Mouse (Mus musculus) heart, embryonic 12.5 days (tissue): ENCODE data around the gene Rapgef3. TPM values are rescaled to one million over a fixed set of nuclear protein-coding genes. Genes with fewer than 3 reads are reported as not detected.
A peak's percentile ranks its signal among the peaks of the same experiment; 100 is the strongest.

Source experiments
- ATAC-seq: fragments of 200-750 bp; cut with Nextera tagmentation; 2 replicates; pipeline ENCODE4 v1.8.0; 2017; ENCODE audit warnings: moderate TSS enrichment, moderate library complexity; ENCODE audit not compliant: insufficient number of reproducible peaks, low FRiP score
- H3K27ac ChIP-seq: fragments of 300-500 bp; sonication (generic); 2 replicates; pipeline ENCODE4 v1.5.1; 2016; ENCODE audit warnings: mild to moderate bottlenecking, moderate library complexity; ENCODE audit not compliant: poor library complexity, severe bottlenecking
- H3K27me3 ChIP-seq: fragments of 300-500 bp; sonication (generic); replicated peaks from 2 replicates; pipeline ENCODE4 v1.6.1; 2016; ENCODE audit warnings: mild to moderate bottlenecking, moderate library complexity
- H3K36me3 ChIP-seq: fragments of 300-500 bp; sonication (generic); 2 replicates; pipeline ENCODE4 v1.6.1; 2016; ENCODE audit warnings: mild to moderate bottlenecking, moderate library complexity
- H3K4me1 ChIP-seq: fragments of 300-500 bp; sonication (generic); replicated peaks from 2 replicates; pipeline ENCODE4 v1.6.1; 2016; ENCODE audit warnings: mild to moderate bottlenecking
- H3K4me2 ChIP-seq: fragments of 300-500 bp; sonication (generic); 2 replicates; pipeline ENCODE4 v1.6.1; 2016; ENCODE audit warnings: mild to moderate bottlenecking, moderate library complexity
- H3K4me3 ChIP-seq: fragments of 300-500 bp; sonication (generic); 2 replicates; pipeline ENCODE4 v1.5.1; 2016; ENCODE audit warnings: mild to moderate bottlenecking
- H3K9ac ChIP-seq: fragments of 300-500 bp; sonication (generic); 2 replicates; pipeline ENCODE4 v1.6.1; 2016; ENCODE audit warnings: mild to moderate bottlenecking, moderate library complexity
- H3K9me3 ChIP-seq: fragments of 300-500 bp; sonication (generic); replicated peaks from 2 replicates; pipeline ENCODE4 v1.6.1; 2016; ENCODE audit warnings: mild to moderate bottlenecking, moderate library complexity
- WGBS: fragments of 180-500 bp; shearing (Covaris S2); methylation state at CpG from one replicate; pipeline ENCODE4 v1.1.7; 2016; 5-methylcytosine and 5-hydroxymethylcytosine counted together
- polyA plus RNA-seq: library from polyadenylated mRNA; unstranded; fragments of >200 nt; fragmentation: Nextera tagmentation; extraction: Ambion mirVana; gene quantifications from 2 replicates; pipeline ENCODE4 v1.2.1, GENCODE M21; 2016

Gene Rapgef3
- polyA plus RNA-seq, 1 experiment from 2014 or later = 22.9 TPM

GRCm38 (mm10) chr15:97793386-97794153 lies 25.8 kb upstream of the Rapgef3 start:
- peaks cover 84% of the 10 kb centered on the region for H3K36me3 ChIP-seq
- WGBS = 89% methylated on average over 18 of the region's 18 CpGs
- no peak overlapping the region for H3K27ac ChIP-seq
- H3K27me3 ChIP-seq = no peaks in the 10 kb centered on the region
- H3K4me1 ChIP-seq = peaks cover 9% of the 10 kb centered on the region
- ATAC-seq = no peak
- no peak overlapping the region for H3K4me2 ChIP-seq
- H3K9ac ChIP-seq = no peak overlapping the region
- H3K4me3 ChIP-seq = no peak overlapping the region
- H3K9me3 ChIP-seq = 0 out of 2 replicates have a peak, but pooled peaks cover 3% of the 10 kb centered on the region

DNA sequence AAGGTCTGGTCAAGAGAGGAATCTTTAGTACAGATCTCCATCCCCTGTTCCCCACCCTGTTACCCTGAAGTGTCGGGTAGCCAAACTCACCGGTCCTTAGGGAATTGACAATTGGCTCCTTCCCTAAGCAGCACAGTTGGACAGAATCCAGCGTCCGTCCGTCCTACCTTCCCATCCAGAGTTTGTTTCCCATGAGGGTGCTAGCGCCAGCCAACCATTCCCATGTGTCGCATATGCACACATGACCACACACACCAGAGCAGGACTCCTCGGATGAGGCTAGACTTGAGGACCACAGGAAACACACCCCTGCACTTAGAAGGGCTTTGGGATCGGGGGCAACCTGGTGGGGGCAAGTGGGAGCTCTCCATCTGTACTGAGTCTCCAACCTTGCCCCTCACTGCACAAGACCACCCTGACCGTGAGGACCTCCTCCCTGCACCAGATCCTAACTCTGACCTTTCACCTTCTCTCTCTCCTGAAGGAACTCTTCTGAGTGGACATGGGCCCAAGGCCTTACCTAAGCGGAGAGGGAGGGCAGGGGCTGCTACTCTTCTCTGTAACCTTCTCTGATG lies 23.4 kb upstream of the Rapgef3 start:
- WGBS = 87% methylated on average over 11 of the region's 11 CpGs
- Histone ChIP-seq H3K4me3 (no peak overlapping the region), H3K27me3 (no peaks in the 10 kb centered on the region), H3K9ac (no peak overlapping the region), H3K4me2 (no peak overlapping the region), H3K9me3 (0 out of 2 replicates have a peak, but pooled peaks cover 3% of the 10 kb centered on the region), H3K36me3 (peaks cover 65% of the 10 kb centered on the region), H3K27ac (no peak overlapping the region), H3K4me1 (peaks cover under 1% of the 10 kb centered on the region; the same call in 1 of the 2 replicates)
- no peak for ATAC-seq

GRCm38 (mm10) chr15:97789761-97790505 lies 22.2 kb upstream of the Rapgef3 start:
- Histone ChIP-seq H3K9ac (no peak overlapping the region), H3K4me2 (no peak overlapping the region), H3K4me1 (peaks cover 9% of the 10 kb centered on the region), H3K27ac (no peak overlapping the region), H3K36me3 (peaks cover 52% of the 10 kb centered on the region), H3K9me3 (0 out of 2 replicates have a peak, but pooled peaks cover 3% of the 10 kb centered on the region), H3K27me3 (no peaks in the 10 kb centered on the region), H3K4me3 (no peak overlapping the region)
- 55% methylated on average over 20 of the region's 20 CpGs for WGBS
- no peak for ATAC-seq

DNA sequence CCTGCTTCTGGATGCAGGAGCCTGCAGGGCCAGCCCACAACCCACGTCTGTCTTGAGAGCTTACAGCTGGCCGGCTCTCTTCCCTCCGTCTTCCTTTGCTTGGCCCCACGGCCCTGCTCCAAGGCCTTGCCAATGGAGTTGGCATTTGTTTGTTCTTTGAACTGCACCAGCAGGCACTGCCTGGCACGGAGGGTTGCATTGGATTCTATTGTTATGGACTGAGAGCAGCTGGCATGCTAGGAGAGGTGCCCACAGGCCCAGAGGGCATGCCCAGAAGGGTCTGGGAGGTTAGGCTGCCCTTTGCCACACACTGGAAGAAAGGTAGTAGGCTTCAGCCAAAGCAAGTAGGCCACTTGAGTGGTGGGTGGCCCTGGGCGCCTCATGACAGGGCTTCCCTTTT lies 21.0 kb upstream of the Rapgef3 start:
- WGBS = 60% methylated on average over 6 of the region's 6 CpGs
- ATAC-seq = no peak
- no peak overlapping the region for H3K27ac ChIP-seq

GRCm38 (mm10) chr15:97787799-97788667 lies 20.3 kb upstream of the Rapgef3 start:
- Histone ChIP-seq H3K4me1 (peaks cover 14% of the 10 kb centered on the region), H3K4me2 (peak overlapping the region; percentile 37; the same call in 1 of the 2 replicates), H3K36me3 (peaks cover 33% of the 10 kb centered on the region), H3K9ac (0 out of 2 replicates have a peak overlapping the region, but pooled peaks have one; percentile 5), H3K4me3 (0 out of 2 replicates have a peak overlapping the region, but pooled peaks have one; percentile 5), H3K27me3 (no peaks in the 10 kb centered on the region), H3K27ac (no peak overlapping the region), H3K9me3 (no peaks in the 10 kb centered on the region)
- no peak for ATAC-seq
- WGBS = 68% methylated on average over 19 of the region's 19 CpGs

More for the DNA sequence above, 21.0 kb upstream of the Rapgef3 start:
- H3K4me2 ChIP-seq = no peak overlapping the region
- no peaks in the 10 kb centered on the region for H3K27me3 ChIP-seq
- H3K9ac ChIP-seq = 0 out of 2 replicates have a peak overlapping the region, but pooled peaks have one; percentile 5
- peaks cover 41% of the 10 kb centered on the region for H3K36me3 ChIP-seq
- peaks cover 12% of the 10 kb centered on the region for H3K4me1 ChIP-seq
- no peak overlapping the region for H3K4me3 ChIP-seq
- no peaks in the 10 kb centered on the region for H3K9me3 ChIP-seq

GRCm38 (mm10) chr15:97787148-97787798 lies 19.5 kb upstream of the Rapgef3 start:
- Histone ChIP-seq H3K4me3 (0 out of 2 replicates have a peak overlapping the region, but pooled peaks have one; percentile 5), H3K4me2 (peak overlapping the region; percentile 37)
- 78% methylated on average over 7 of the region's 7 CpGs for WGBS

GRCm38 (mm10) chr15:97786412-97787112 lies 18.8 kb upstream of the Rapgef3 start:
- H3K9ac ChIP-seq = no peak overlapping the region
- peak; percentile 46 for ATAC-seq
- WGBS = 63% methylated on average over 10 of the region's 10 CpGs
- H3K4me3 ChIP-seq = no peak overlapping the region
- H3K27me3 ChIP-seq = no peaks in the 10 kb centered on the region
- H3K4me2 ChIP-seq = 0 out of 2 replicates have a peak overlapping the region, but pooled peaks have one; percentile 93
- H3K36me3 ChIP-seq = peaks cover 21% of the 10 kb centered on the region
- H3K9me3 ChIP-seq = no peaks in the 10 kb centered on the region
- peak overlapping the region; percentile 14; the same call in 1 of the 2 replicates for H3K27ac ChIP-seq
- peaks cover 27% of the 10 kb centered on the region for H3K4me1 ChIP-seq

More at GRCm38 (mm10) chr15:97787148-97787798, 19.5 kb upstream of the Rapgef3 start:
- no peak for ATAC-seq
- Histone ChIP-seq H3K27ac (peak overlapping the region; percentile 29; the same call in 1 of the 2 replicates), H3K9ac (peak overlapping the region; percentile 33; the same call in 1 of the 2 replicates), H3K36me3 (peaks cover 28% of the 10 kb centered on the region), H3K4me1 (peaks cover 21% of the 10 kb centered on the region), H3K9me3 (no peaks in the 10 kb centered on the region), H3K27me3 (no peaks in the 10 kb centered on the region)

- WGBS = 70% methylated on average over 9 of the region's 9 CpGs
- peak overlapping the region; percentile 14; the same call in 1 of the 2 replicates for H3K27ac ChIP-seq
- ATAC-seq = peak; percentile 50
- no peak overlapping the region for H3K4me3 ChIP-seq
- no peaks in the 10 kb centered on the region for H3K27me3 ChIP-seq
- 0 out of 2 replicates have a peak overlapping the region, but pooled peaks have one; percentile 93 for H3K4me2 ChIP-seq
- no peak overlapping the region for H3K9ac ChIP-seq
- H3K36me3 ChIP-seq = peaks cover 14% of the 10 kb centered on the region
- peaks cover 30% of the 10 kb centered on the region for H3K4me1 ChIP-seq
- H3K9me3 ChIP-seq = no peaks in the 10 kb centered on the region
These were observed 18.1 kb upstream of the Rapgef3 start for GRCm38 (mm10) chr15:97785731-97786411.

- H3K4me2 ChIP-seq = peak overlapping the region; percentile 93
- H3K9me3 ChIP-seq = no peaks in the 10 kb centered on the region
- 6% methylated on average over 45 of the region's 45 CpGs for WGBS
- peaks cover 3% of the 10 kb centered on the region; the same call in 1 of the 2 replicates for H3K36me3 ChIP-seq
- H3K27me3 ChIP-seq = no peaks in the 10 kb centered on the region
- H3K4me3 ChIP-seq = peak overlapping the region; percentile 86
- H3K9ac ChIP-seq = peak overlapping the region; percentile 90
- ATAC-seq = peak; percentile 60
- peaks cover 30% of the 10 kb centered on the region for H3K4me1 ChIP-seq
- H3K27ac ChIP-seq = peak overlapping the region; percentile 44
These were observed 16.9 kb upstream of the Rapgef3 start for GRCm38 (mm10) chr15:97784561-97785161.
